Comparison of ENCODE assay signal across 11 mouse cellular contexts in the genomic region with DNA sequence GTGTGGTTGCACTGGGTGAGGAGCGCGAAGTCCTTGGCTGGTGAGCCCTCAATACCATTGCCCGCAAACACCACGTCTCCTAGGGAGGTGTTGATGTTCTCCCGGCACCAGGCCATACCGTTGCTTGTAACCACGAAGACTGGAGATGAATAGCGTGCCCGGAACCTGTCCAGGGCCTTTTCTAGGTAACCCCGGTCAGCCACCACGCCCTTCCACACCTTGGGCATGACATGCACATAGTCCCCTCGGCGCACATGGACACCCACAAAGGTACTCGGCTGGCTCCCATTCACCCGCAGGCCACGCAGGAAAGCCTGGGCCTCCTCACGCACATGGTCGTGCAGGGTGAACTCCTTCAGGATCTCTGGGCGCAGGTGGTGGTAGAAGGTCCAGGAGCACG. TPM values are rescaled to one million over a fixed set of nuclear protein-coding genes. Genes with fewer than 3 reads are reported as not detected.
DNase-seq lines count a peak whose midpoint lies in the region; ATAC-seq and TF ChIP-seq lines count a peak whose summit lies in the region.
"Not testable (repeated sequence)": the region's sequence is repeated elsewhere in the genome, so short reads cannot be mapped to it uniquely, and the experiment has no call there.
"Had no signal": no experiment of that assay in that cellular context is flagged by ENCODE, and none has a peak within 500 bp of the region (broad histone marks: within the 10 kb centered on the region; RNA-seq: fewer than 3 reads in every experiment).

No protein-coding gene starts in this region.

- TF ChIP-seq CTCF in E14TG2a.4 (conservative IDR thresholded peaks at IDR 0.05; ENCODE audit: low read length) = not testable (repeated sequence)

- H3K36me3 ChIP-seq in E14TG2a.4 (ENCODE audit: insufficient read depth, low read length); heart, embryonic 13.5 days; heart, embryonic 15.5 days; myocyte (ENCODE audit: control insufficient read depth, insufficient read depth): not testable (repeated sequence)

- H3K4me1 ChIP-seq in E14TG2a.4 (replicated peaks; ENCODE audit: low read depth, low read length) = peaks cover 30% of the 10 kb centered on the region
- peaks cover 24% of the 10 kb centered on the region for H3K4me1 ChIP-seq in heart, embryonic 13.5 days
- H3K4me1 ChIP-seq in heart, embryonic 15.5 days (replicated peaks) = peaks cover 13% of the 10 kb centered on the region

- WGBS in heart, embryonic 13.5 days = 88% methylated on average over 20 of the region's 20 CpGs
- 92% methylated on average over 20 of the region's 20 CpGs for WGBS in heart, embryonic 15.5 days

- not testable (repeated sequence) for H3ac ChIP-seq in myocyte (ENCODE audit: control insufficient read depth, insufficient read length)

- not testable (repeated sequence) for H3K79me2 ChIP-seq in myocyte (ENCODE audit: control insufficient read depth, insufficient read depth)

- not testable (repeated sequence) for H3K4me2 ChIP-seq in heart, embryonic 13.5 days; heart, embryonic 15.5 days; myocyte (ENCODE audit: low read depth)

- not testable (repeated sequence) for ATAC-seq in heart, embryonic 13.5 days (ENCODE audit: extremely low read depth, insufficient number of reproducible peaks, low FRiP score, low TSS enrichment); heart, embryonic 15.5 days (replicated peaks; ENCODE audit: insufficient number of reproducible peaks, insufficient read depth, low FRiP score, low read depth)

- peaks cover 14% of the 10 kb centered on the region for H3K9me3 ChIP-seq in E14TG2a.4 (ENCODE audit: low read length)
- not testable (repeated sequence) for H3K9me3 ChIP-seq in heart, embryonic 13.5 days; heart, embryonic 15.5 days (replicated peaks)

- not testable (repeated sequence) for TF ChIP-seq POLR2A in myocyte (IDR thresholded peaks at IDR 0.05; ENCODE audit: insufficient read length, low read depth)

- peak; percentile 92 for DNase-seq in heart, adult 11 months

- H3K27ac ChIP-seq in heart, embryonic 13.5 days (replicated peaks) = peak overlapping the region; percentile 93
- peak overlapping the region; percentile 87 for H3K27ac ChIP-seq in heart, embryonic 15.5 days

- not testable (repeated sequence) for H3K9ac ChIP-seq in heart, embryonic 13.5 days; heart, embryonic 15.5 days

- peak overlapping the region; percentile 43; the same call in 1 of the 2 replicates for H3K4me3 ChIP-seq in E14TG2a.4 (replicated peaks; ENCODE audit: low read length)
- not testable (repeated sequence) for H3K4me3 ChIP-seq in heart, embryonic 13.5 days; heart, embryonic 15.5 days; myocyte

- peaks cover 34% of the 10 kb centered on the region for H3K27me3 ChIP-seq in E14TG2a.4 (ENCODE audit: insufficient read depth, low read length)
- not testable (repeated sequence) for H3K27me3 ChIP-seq in heart, embryonic 13.5 days (replicated peaks); heart, embryonic 15.5 days; myocyte (ENCODE audit: control insufficient read depth, insufficient read depth, insufficient read length)

TF ChIP-seq in myocyte, 11 proteins besides CTCF, POLR2A, EP300 and RAD21:
- TF ChIP-seq POLR2AphosphoS2 (IDR thresholded peaks at IDR 0.05; ENCODE audit: insufficient read length, low read depth) = peak; percentile 70

RNA-seq across cellular contexts. Expression of gene Mamstr, which starts 10.7 kb away (rescaled TPM):
- 3.3 and 5.0 TPM in 2 replicates for polyA plus RNA-seq in heart, embryonic 13.5 days (2015; fragmentation: Nextera tagmentation; extraction: Ambion mirVana)
- polyA plus RNA-seq in heart, embryonic 15.5 days (2015; fragmentation: Nextera tagmentation; extraction: Ambion mirVana) = 7.3 and 7.4 TPM in 2 replicates
- 12.5 TPM for polyA plus RNA-seq in myocyte (2012; fragmentation: generic; extraction: Trizol)
- polyA plus RNA-seq: erythroblast, embryonic 14.5 days had no signal

RNA-seq across cellular contexts. Expression of gene Fut2, which starts 15.7 kb away (rescaled TPM):
- polyA plus RNA-seq in heart, embryonic 13.5 days (2015; fragmentation: Nextera tagmentation; extraction: Ambion mirVana) = 0.86 and 1.1 TPM in 2 replicates
- 1.5 and 1.6 TPM in 2 replicates for polyA plus RNA-seq in heart, embryonic 15.5 days (2015; fragmentation: Nextera tagmentation; extraction: Ambion mirVana)
- 0.41 TPM for polyA plus RNA-seq in myocyte (2012; fragmentation: generic; extraction: Trizol)
- polyA plus RNA-seq: adrenal gland, adult 2 months; CD4-positive, CD25-positive, alpha-beta regulatory T cell, adult 4 months; embryonic facial prominence, embryonic 11.5 days had no signal

RNA-seq across cellular contexts. Expression of gene Rasip1, which starts 23.2 kb away (rescaled TPM):
- 17.1 and 18.9 TPM in 2 replicates for polyA plus RNA-seq in heart, embryonic 13.5 days (2015; fragmentation: Nextera tagmentation; extraction: Ambion mirVana)
- 19.6 and 23.4 TPM in 2 replicates for polyA plus RNA-seq in heart, embryonic 15.5 days (2015; fragmentation: Nextera tagmentation; extraction: Ambion mirVana)
- polyA plus RNA-seq in myocyte (2012; fragmentation: generic; extraction: Trizol) = 0.40 TPM

RNA-seq across cellular contexts. Expression of gene Izumo1, which starts 28.9 kb away (rescaled TPM):
- polyA plus RNA-seq in heart, embryonic 13.5 days (2015; fragmentation: Nextera tagmentation; extraction: Ambion mirVana) = 0.11 and 0.19 TPM in 2 replicates
- polyA plus RNA-seq in heart, embryonic 15.5 days (2015; fragmentation: Nextera tagmentation; extraction: Ambion mirVana) = 0.33 and 0.35 TPM in 2 replicates
- polyA plus RNA-seq in myocyte (2012; fragmentation: generic; extraction: Trizol) = not detected
- polyA plus RNA-seq: CD4-positive, CD25-positive, alpha-beta regulatory T cell, adult 4 months; erythroblast, embryonic 14.5 days; forebrain, embryonic 14.5 days; forebrain, embryonic 16.5 days had no signal

RNA-seq across cellular contexts. Expression of gene Ntn5, which starts 33.3 kb away (rescaled TPM):
- polyA plus RNA-seq in heart, embryonic 13.5 days (2015; fragmentation: Nextera tagmentation; extraction: Ambion mirVana) = 0.11 TPM in 1 of 2 replicates, not detected in the other
- polyA plus RNA-seq in heart, embryonic 15.5 days (2015; fragmentation: Nextera tagmentation; extraction: Ambion mirVana) = 0.14 TPM in 1 of 2 replicates, not detected in the other
- 3.6 TPM for polyA plus RNA-seq in myocyte (2012; fragmentation: generic; extraction: Trizol)
- polyA plus RNA-seq: CD4-positive, CD25-positive, alpha-beta regulatory T cell, adult 4 months; erythroblast, embryonic 14.5 days had no signal

Comparison
In these comparisons a context has a peak if more than half of its experiments do, and no peak if none do; other contexts are left out.
1. RNA of gene Rasip1, which starts 23.2 kb away (polyA plus RNA-seq): 19.6 to 23.4 TPM in heart, embryonic 15.5 days and 17.1 to 18.9 TPM in heart, embryonic 13.5 days; 0.40 TPM in myocyte (single experiment); every median in the first group is over 10 times any median in the second.